Mouse (Mus musculus): ENCODE data around the gene Foxc2. TPM values are rescaled to one million over a fixed set of nuclear protein-coding genes. Genes with fewer than 3 reads are reported as not detected.

Foxc2 gene
- polyA plus RNA-seq, 1 experiment from 2014 or later = 1.5 TPM

GRCm38 (mm10) chr8:121078721-121079120 lies 37.2 kb upstream of the Foxc2 start:
- 1% methylated on average over 14 of the region's 14 CpGs for WGBS
- no peak for DNase-seq

GRCm38 (mm10) chr8:121079201-121079600 lies 36.8 kb upstream of the Foxc2 start:
- peaks cover 96% of the 10 kb centered on the region for H3K27me3 ChIP-seq (ENCODE audit: control insufficient read depth, insufficient read depth, low read length)
- 2% methylated on average over 7 of the region's 7 CpGs for WGBS
- H3K4me2 ChIP-seq (ENCODE audit: low read length) = no peak overlapping the region
- peaks cover 7% of the 10 kb centered on the region; the same call in 1 of the 2 replicates for H3K4me1 ChIP-seq (ENCODE audit: control insufficient read depth, insufficient read depth, low read length)
- H3K27ac ChIP-seq (replicated peaks; ENCODE audit: low read depth, low read length) = no peak overlapping the region
- no peak for ATAC-seq (ENCODE audit: low FRiP score, low TSS enrichment)
- no peaks in the 10 kb centered on the region for H3K36me3 ChIP-seq (ENCODE audit: control insufficient read depth, insufficient read depth, low read length)
- no peak overlapping the region for H3K9ac ChIP-seq (replicated peaks; ENCODE audit: low read length)
- DNase-seq = no peak
- no peaks in the 10 kb centered on the region for H3K9me3 ChIP-seq (ENCODE audit: control insufficient read depth, low read length)
- no peak overlapping the region for H3K4me3 ChIP-seq (replicated peaks; ENCODE audit: low read depth, low read length)

More at GRCm38 (mm10) chr8:121078721-121079120, 37.2 kb upstream of the Foxc2 start:
- Histone ChIP-seq H3K4me1 (ENCODE audit: control insufficient read depth, insufficient read depth, low read length) (peaks cover 2% of the 10 kb centered on the region; the same call in 1 of the 2 replicates), H3K27me3 (ENCODE audit: control insufficient read depth, insufficient read depth, low read length) (peaks cover 96% of the 10 kb centered on the region), H3K27ac (replicated peaks; ENCODE audit: low read depth, low read length) (no peak overlapping the region), H3K9ac (replicated peaks; ENCODE audit: low read length) (no peak overlapping the region), H3K9me3 (ENCODE audit: control insufficient read depth, low read length) (no peaks in the 10 kb centered on the region), H3K36me3 (ENCODE audit: control insufficient read depth, insufficient read depth, low read length) (no peaks in the 10 kb centered on the region), H3K4me3 (replicated peaks; ENCODE audit: low read depth, low read length) (no peak overlapping the region), H3K4me2 (ENCODE audit: low read length) (no peak overlapping the region)
- no peak for ATAC-seq (ENCODE audit: low FRiP score, low TSS enrichment)

GRCm38 (mm10) chr8:121079944-121080343 lies 36.0 kb upstream of the Foxc2 start:
- no peak overlapping the region for H3K9ac ChIP-seq (replicated peaks; ENCODE audit: low read length)
- no peak for DNase-seq
- no peak overlapping the region for H3K4me2 ChIP-seq (ENCODE audit: low read length)
- peaks cover 97% of the 10 kb centered on the region for H3K27me3 ChIP-seq (ENCODE audit: control insufficient read depth, insufficient read depth, low read length)
- no peaks in the 10 kb centered on the region for H3K9me3 ChIP-seq (ENCODE audit: control insufficient read depth, low read length)
- H3K4me3 ChIP-seq (replicated peaks; ENCODE audit: low read depth, low read length) = no peak overlapping the region
- H3K27ac ChIP-seq (replicated peaks; ENCODE audit: low read depth, low read length) = no peak overlapping the region
- H3K4me1 ChIP-seq (ENCODE audit: control insufficient read depth, insufficient read depth, low read length) = peaks cover 9% of the 10 kb centered on the region; the same call in 1 of the 2 replicates
- WGBS = 3% methylated on average over 12 of the region's 12 CpGs
- H3K36me3 ChIP-seq (ENCODE audit: control insufficient read depth, insufficient read depth, low read length) = no peaks in the 10 kb centered on the region
- no peak for ATAC-seq (ENCODE audit: low FRiP score, low TSS enrichment)

- WGBS = under 1% methylated on average over 49 of the region's 49 CpGs
- Histone ChIP-seq H3K9ac (replicated peaks; ENCODE audit: low read length) (no peak overlapping the region), H3K4me1 (ENCODE audit: control insufficient read depth, insufficient read depth, low read length) (peaks cover 9% of the 10 kb centered on the region; the same call in 1 of the 2 replicates), H3K9me3 (ENCODE audit: control insufficient read depth, low read length) (no peaks in the 10 kb centered on the region), H3K27ac (replicated peaks; ENCODE audit: low read depth, low read length) (no peak overlapping the region), H3K4me2 (ENCODE audit: low read length) (no peak overlapping the region), H3K27me3 (ENCODE audit: control insufficient read depth, insufficient read depth, low read length) (peaks cover 98% of the 10 kb centered on the region), H3K4me3 (replicated peaks; ENCODE audit: low read depth, low read length) (no peak overlapping the region), H3K36me3 (ENCODE audit: control insufficient read depth, insufficient read depth, low read length) (no peaks in the 10 kb centered on the region)
- ATAC-seq (ENCODE audit: low FRiP score, low TSS enrichment) (no peak), DNase-seq (no peak)
These were observed 35.4 kb upstream of the Foxc2 start for GRCm38 (mm10) chr8:121080361-121081090.

GRCm38 (mm10) chr8:121081398-121081797 lies 34.6 kb upstream of the Foxc2 start:
- WGBS = 0% methylated on average over 7 of the region's 7 CpGs
- Histone ChIP-seq H3K36me3 (ENCODE audit: control insufficient read depth, insufficient read depth, low read length) (no peaks in the 10 kb centered on the region), H3K4me1 (ENCODE audit: control insufficient read depth, insufficient read depth, low read length) (peaks cover 9% of the 10 kb centered on the region; the same call in 1 of the 2 replicates), H3K9ac (replicated peaks; ENCODE audit: low read length) (no peak overlapping the region), H3K4me3 (replicated peaks; ENCODE audit: low read depth, low read length) (no peak overlapping the region), H3K27ac (replicated peaks; ENCODE audit: low read depth, low read length) (no peak overlapping the region), H3K9me3 (ENCODE audit: control insufficient read depth, low read length) (no peaks in the 10 kb centered on the region), H3K27me3 (ENCODE audit: control insufficient read depth, insufficient read depth, low read length) (peaks cover 98% of the 10 kb centered on the region), H3K4me2 (ENCODE audit: low read length) (no peak overlapping the region)
- ATAC-seq (ENCODE audit: low FRiP score, low TSS enrichment) = no peak
- no peak for DNase-seq

- Histone ChIP-seq H3K27ac (replicated peaks; ENCODE audit: low read depth, low read length) (no peak overlapping the region), H3K4me1 (ENCODE audit: control insufficient read depth, insufficient read depth, low read length) (peaks cover 9% of the 10 kb centered on the region; the same call in 1 of the 2 replicates), H3K27me3 (ENCODE audit: control insufficient read depth, insufficient read depth, low read length) (peaks cover 98% of the 10 kb centered on the region), H3K9ac (replicated peaks; ENCODE audit: low read length) (no peak overlapping the region), H3K9me3 (ENCODE audit: control insufficient read depth, low read length) (no peaks in the 10 kb centered on the region), H3K36me3 (ENCODE audit: control insufficient read depth, insufficient read depth, low read length) (no peaks in the 10 kb centered on the region), H3K4me3 (replicated peaks; ENCODE audit: low read depth, low read length) (no peak overlapping the region), H3K4me2 (ENCODE audit: low read length) (peak overlapping the region; percentile 58; the same call in 1 of the 2 replicates)
- DNase-seq (no peak), ATAC-seq (ENCODE audit: low FRiP score, low TSS enrichment) (no peak)
- 1% methylated on average over 57 of the region's 57 CpGs for WGBS
These were observed 33.5 kb upstream of the Foxc2 start for GRCm38 (mm10) chr8:121082218-121083092.

- under 1% methylated on average over 89 of the region's 89 CpGs for WGBS
- H3K9me3 ChIP-seq (ENCODE audit: control insufficient read depth, low read length) = no peaks in the 10 kb centered on the region
- H3K4me1 ChIP-seq (ENCODE audit: control insufficient read depth, insufficient read depth, low read length) = peaks cover 9% of the 10 kb centered on the region; the same call in 1 of the 2 replicates
- ATAC-seq (ENCODE audit: low FRiP score, low TSS enrichment) = no peak
- H3K27ac ChIP-seq (replicated peaks; ENCODE audit: low read depth, low read length) = no peak overlapping the region
- H3K36me3 ChIP-seq (ENCODE audit: control insufficient read depth, insufficient read depth, low read length) = no peaks in the 10 kb centered on the region
- H3K27me3 ChIP-seq (ENCODE audit: control insufficient read depth, insufficient read depth, low read length) = peaks cover 97% of the 10 kb centered on the region
- H3K4me3 ChIP-seq (replicated peaks; ENCODE audit: low read depth, low read length) = peak overlapping the region; percentile 30
- H3K9ac ChIP-seq (replicated peaks; ENCODE audit: low read length) = no peak overlapping the region
- H3K4me2 ChIP-seq (ENCODE audit: low read length) = peak overlapping the region; percentile 58
- peak; percentile 66 for DNase-seq
These were observed 32.7 kb upstream of the Foxc2 start for GRCm38 (mm10) chr8:121083093-121083935.

- peaks cover 98% of the 10 kb centered on the region for H3K27me3 ChIP-seq (ENCODE audit: control insufficient read depth, insufficient read depth, low read length)
- H3K27ac ChIP-seq (replicated peaks; ENCODE audit: low read depth, low read length) = no peak overlapping the region
- 1% methylated on average over 16 of the region's 27 CpGs for WGBS
- peak overlapping the region; percentile 58 for H3K4me2 ChIP-seq (ENCODE audit: low read length)
- H3K9ac ChIP-seq (replicated peaks; ENCODE audit: low read length) = no peak overlapping the region
- DNase-seq (no peak), ATAC-seq (ENCODE audit: low FRiP score, low TSS enrichment) (no peak)
- peaks cover 9% of the 10 kb centered on the region; the same call in 1 of the 2 replicates for H3K4me1 ChIP-seq (ENCODE audit: control insufficient read depth, insufficient read depth, low read length)
- H3K9me3 ChIP-seq (ENCODE audit: control insufficient read depth, low read length) = no peaks in the 10 kb centered on the region
- H3K36me3 ChIP-seq (ENCODE audit: control insufficient read depth, insufficient read depth, low read length) = no peaks in the 10 kb centered on the region
- peak overlapping the region; percentile 30 for H3K4me3 ChIP-seq (replicated peaks; ENCODE audit: low read depth, low read length)
These were observed 32.1 kb upstream of the Foxc2 start for GRCm38 (mm10) chr8:121083936-121084209.

Data from midbrain, embryonic 14.5 days (tissue).